Mouse (Mus musculus): Measurements from ENCODE around the gene Cpm. TPM values are rescaled to one million over a fixed set of nuclear protein-coding genes. Genes with fewer than 3 reads are reported as not detected.
"Not testable (repeated sequence)": the region's sequence is repeated elsewhere in the genome, so short reads cannot be mapped to it uniquely, and the experiment has no call there.

The Cpm gene
- total RNA-seq, 2 experiments from 2014 or later = 5.1 to 5.3 TPM

GRCm38 (mm10) chr10:117592306-117593040, 36.8 kb upstream of the Cpm start:
- intact Hi-C loops (cut with DNase I) = no loop called here
- DNase-seq = no peak

GRCm38 (mm10) chr10:117593041-117593570, 36.2 kb upstream of the Cpm start:
- intact Hi-C loops (cut with DNase I) = no loop called here
- DNase-seq = no peak

GRCm38 (mm10) chr10:117593857-117594256, 35.4 kb upstream of the Cpm start:
- no peak for DNase-seq
- intact Hi-C loops (cut with DNase I) = no loop called here

GRCm38 (mm10) chr10:117594291-117594850, 34.9 kb upstream of the Cpm start:
- DNase-seq = no peak
- intact Hi-C loops (cut with DNase I) = no loop called here

GRCm38 (mm10) chr10:117594913-117595312, 34.4 kb upstream of the Cpm start:
- no peak for DNase-seq
- intact Hi-C loops (cut with DNase I) = no loop called here

GRCm38 (mm10) chr10:117595442-117596164, 33.7 kb upstream of the Cpm start:
- no peak for DNase-seq
- intact Hi-C loops (cut with DNase I) = no loop called here

GRCm38 (mm10) chr10:117596165-117596735, 33.0 kb upstream of the Cpm start:
- intact Hi-C loops (cut with DNase I) = no loop called here

GRCm38 (mm10) chr10:117596771-117597324, 32.5 kb upstream of the Cpm start:
- no peak for DNase-seq
- intact Hi-C loops (cut with DNase I) = no loop called here

More at GRCm38 (mm10) chr10:117596165-117596735, 33.0 kb upstream of the Cpm start:
- no peak for DNase-seq

GRCm38 (mm10) chr10:117597371-117598265, 31.7 kb upstream of the Cpm start:
- intact Hi-C loops (cut with DNase I); DNase-seq: not testable (repeated sequence)

- intact Hi-C loops (cut with DNase I) = no loop called here
- no peak for DNase-seq
These were observed 30.9 kb upstream of the Cpm start for GRCm38 (mm10) chr10:117598266-117598950.

- DNase-seq; intact Hi-C loops (cut with DNase I): not testable (repeated sequence)
These were observed 30.2 kb upstream of the Cpm start for GRCm38 (mm10) chr10:117598951-117599572.

GRCm38 (mm10) chr10:117601146-117602035, 27.9 kb upstream of the Cpm start:
- DNase-seq = no peak
- intact Hi-C loops (cut with DNase I) = no loop called here

GRCm38 (mm10) chr10:117602325-117603129, 26.8 kb upstream of the Cpm start:
- intact Hi-C loops (cut with DNase I) = no loop called here

GRCm38 (mm10) chr10:117603130-117603833, 26.0 kb upstream of the Cpm start:
- intact Hi-C loops (cut with DNase I) = no loop called here
- DNase-seq = no peak

More at GRCm38 (mm10) chr10:117602325-117603129, 26.8 kb upstream of the Cpm start:
- no peak for DNase-seq

- DNase-seq = no peak
- intact Hi-C loops (cut with DNase I) = no loop called here
These were observed 25.3 kb upstream of the Cpm start for GRCm38 (mm10) chr10:117603834-117604623.

All from heart, postnatal 14 days (tissue).